Mouse (Mus musculus) lung, postnatal 0 days (tissue): ENCODE measurements around the gene Slc39a10. TPM values are rescaled to one million over a fixed set of nuclear protein-coding genes. Genes with fewer than 3 reads are reported as not detected.

ENCODE experiments used
- ATAC-seq: fragments of 200-750 bp; cut with Nextera tagmentation; 2 replicates; pipeline ENCODE4 v1.8.0; 2017; ENCODE audit warnings: moderate library complexity
- DNase-seq: peaks from one replicate; pipeline ENCODE4 v3.0.0-alpha.2; 2016; ENCODE audit warnings: low spot score
- H3K27ac ChIP-seq: fragments of 300-500 bp; sonication (generic); 2 replicates; pipeline ENCODE4 v1.5.1; 2014; ENCODE audit warnings: antibody characterized with exemption, mild to moderate bottlenecking, low read length, mixed read lengths
- H3K27me3 ChIP-seq: fragments of 300-500 bp; sonication (generic); replicated peaks from 2 replicates; pipeline ENCODE4 v1.6.1; 2014; ENCODE audit warnings: low read length, mixed read lengths; ENCODE audit not compliant: insufficient read depth
- H3K36me3 ChIP-seq: fragments of 300-500 bp; sonication (generic); 2 replicates; pipeline ENCODE4 v1.6.1; 2014; ENCODE audit warnings: low read length, mixed read lengths; ENCODE audit not compliant: insufficient read depth
- H3K4me1 ChIP-seq: fragments of 300-500 bp; sonication (generic); 2 replicates; pipeline ENCODE4 v1.6.1; 2014; ENCODE audit warnings: antibody characterized with exemption, low read depth, low read length, mixed read lengths; ENCODE audit not compliant: insufficient read depth
- H3K4me2 ChIP-seq: fragments of 300-500 bp; sonication (generic); replicated peaks from 2 replicates; pipeline ENCODE4 v1.6.1; 2014; ENCODE audit warnings: low read depth, mild to moderate bottlenecking, low read length, moderate library complexity, mixed read lengths
- H3K4me3 ChIP-seq: fragments of 300-500 bp; sonication (generic); 2 replicates; pipeline ENCODE4 v1.5.1; 2014; ENCODE audit warnings: low read depth, low read length
- H3K9ac ChIP-seq: fragments of 300-500 bp; sonication (generic); replicated peaks from 2 replicates; pipeline ENCODE4 v1.6.1; 2014; ENCODE audit warnings: low read depth, mild to moderate bottlenecking
- H3K9me3 ChIP-seq: fragments of 300-500 bp; sonication (generic); 2 replicates; pipeline ENCODE4 v1.6.1; 2016; ENCODE audit warnings: low read length, mixed read lengths
- CTCF ChIP-seq: IDR thresholded peaks from 2 replicates; pipeline ENCODE4 v1.5.1; 2016; ENCODE audit warnings: antibody characterized with exemption, mild to moderate bottlenecking
- EP300 ChIP-seq: IDR thresholded peaks from 2 replicates; pipeline ENCODE4 v1.6.1; 2016; ENCODE audit warnings: antibody characterized with exemption, mild to moderate bottlenecking, control low read depth
- WGBS: fragments of 180-500 bp; shearing (Covaris S2); extraction: QIAGEN DNeasy Blood & Tissue Kit; methylation state at CpG from one replicate; pipeline ENCODE4 v1.1.7; 2014; 5-methylcytosine and 5-hydroxymethylcytosine counted together
- polyA plus RNA-seq: library from polyadenylated mRNA; unstranded; fragments of >200 nt; fragmentation: Nextera tagmentation; extraction: Ambion mirVana; gene quantifications from 2 replicates; pipeline ENCODE4 v1.2.1, GENCODE M21; 2015

Gene Slc39a10
- 15.9 and 23.6 TPM in 2 replicates for polyA plus RNA-seq

DNA sequence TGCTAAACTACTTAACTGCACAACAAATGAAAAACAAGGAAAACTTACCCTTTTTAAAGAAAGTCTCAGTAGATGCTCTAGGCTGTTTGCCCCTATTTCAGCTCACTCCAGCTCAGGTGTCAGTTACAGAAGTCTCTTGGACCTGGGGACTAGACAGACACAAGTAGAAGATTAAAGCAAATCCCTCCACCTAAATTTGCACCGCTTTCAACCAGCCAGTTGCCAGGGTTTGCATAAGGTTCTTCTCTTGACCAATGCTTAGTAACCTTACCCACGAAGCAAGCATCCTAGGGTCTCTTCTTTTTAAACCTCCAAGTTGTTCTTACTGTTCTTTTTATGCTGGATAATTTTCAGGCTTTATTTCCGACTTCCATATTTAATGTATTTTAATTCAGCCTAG is at the start of gene Slc39a10:
Slc39a10 (minus strand) TSS at position 101 of the 400 bp plus-strand sequence.
- no peak for ATAC-seq
- WGBS = 73% methylated on average over 3 of the region's 3 CpGs
- TF ChIP-seq EP300 (no peak), CTCF (no peak)

DNA sequence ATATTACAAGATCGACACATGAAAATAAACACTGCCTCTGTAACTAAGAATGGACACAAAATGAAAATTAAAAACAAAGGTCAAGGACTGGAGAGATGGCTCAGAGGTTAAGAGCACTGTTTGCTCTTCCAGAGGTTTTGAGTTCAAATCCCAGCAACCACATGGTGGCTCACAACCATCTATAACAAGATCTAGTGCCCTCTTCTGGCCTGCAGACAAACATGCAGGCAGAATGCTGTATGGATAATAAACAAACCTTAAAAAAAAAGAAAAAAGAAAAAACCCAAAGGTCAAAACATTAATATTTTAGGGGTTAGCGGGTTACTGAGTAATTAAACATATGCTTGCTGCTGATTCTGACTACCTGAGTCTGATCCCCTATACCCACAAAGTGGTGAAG is 46.6 kb upstream of the Slc39a10 start:
- ATAC-seq (no peak), DNase-seq (no peak)
- H3K9me3 ChIP-seq = no peaks in the 10 kb centered on the region
- WGBS = 89% methylated on average over 2 of the region's 2 CpGs
- H3K27me3 ChIP-seq = no peaks in the 10 kb centered on the region
- H3K9ac ChIP-seq = no peak overlapping the region
- TF ChIP-seq EP300 (no peak), CTCF (0 out of 2 replicates have a peak, but pooled peaks have one; percentile 20)
- H3K36me3 ChIP-seq = no peaks in the 10 kb centered on the region
- no peak overlapping the region for H3K4me2 ChIP-seq
- no peak overlapping the region for H3K4me3 ChIP-seq
- no peaks in the 10 kb centered on the region for H3K4me1 ChIP-seq
- H3K27ac ChIP-seq = no peak overlapping the region

More for the DNA sequence above, at the start of gene Slc39a10:
- no peak within 1 kb of the TSS for H3K4me3 ChIP-seq
- no peak within 1 kb of the TSS for H3K27ac ChIP-seq
- H3K9me3 ChIP-seq = no peaks in the 10 kb centered on the region
- H3K36me3 ChIP-seq = no peaks in the 10 kb centered on the region
- no peak within 1 kb of the TSS for H3K4me2 ChIP-seq
- no peak for DNase-seq
- no peaks in the 10 kb centered on the region for H3K27me3 ChIP-seq
- H3K4me1 ChIP-seq = peaks cover 4% of the 10 kb centered on the region; the same call in 1 of the 2 replicates
- H3K9ac ChIP-seq = no peak within 1 kb of the TSS

DNA sequence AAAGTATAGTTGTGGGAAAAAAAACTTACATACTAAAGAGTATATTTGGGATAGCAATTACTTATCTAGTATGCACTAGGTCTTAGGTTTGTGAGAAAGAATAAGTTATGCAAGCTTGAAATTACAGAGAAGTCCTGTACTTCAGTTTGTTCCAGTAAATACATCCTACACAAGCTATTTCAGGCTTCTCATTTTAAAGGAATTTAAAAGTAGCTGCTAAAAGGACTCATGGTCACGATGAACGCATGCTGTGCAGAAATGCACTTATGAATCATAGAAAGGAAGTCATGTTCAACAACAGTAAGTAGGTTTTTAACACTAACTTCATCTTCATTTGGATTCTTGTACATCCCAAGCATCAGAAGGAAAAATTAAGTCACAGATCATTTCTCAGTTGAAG is 45.0 kb upstream of the Slc39a10 start:
- DNase-seq = no peak
- no peak overlapping the region for H3K4me3 ChIP-seq
- no peaks in the 10 kb centered on the region for H3K36me3 ChIP-seq
- H3K4me2 ChIP-seq = no peak overlapping the region
- WGBS = 22% methylated on average over 2 of the region's 2 CpGs
- H3K27ac ChIP-seq = no peak overlapping the region
- H3K4me1 ChIP-seq = no peaks in the 10 kb centered on the region
- TF ChIP-seq CTCF (no peak), EP300 (no peak)
- H3K27me3 ChIP-seq = no peaks in the 10 kb centered on the region
- no peak for ATAC-seq
- no peaks in the 10 kb centered on the region for H3K9me3 ChIP-seq
- H3K9ac ChIP-seq = no peak overlapping the region

DNA sequence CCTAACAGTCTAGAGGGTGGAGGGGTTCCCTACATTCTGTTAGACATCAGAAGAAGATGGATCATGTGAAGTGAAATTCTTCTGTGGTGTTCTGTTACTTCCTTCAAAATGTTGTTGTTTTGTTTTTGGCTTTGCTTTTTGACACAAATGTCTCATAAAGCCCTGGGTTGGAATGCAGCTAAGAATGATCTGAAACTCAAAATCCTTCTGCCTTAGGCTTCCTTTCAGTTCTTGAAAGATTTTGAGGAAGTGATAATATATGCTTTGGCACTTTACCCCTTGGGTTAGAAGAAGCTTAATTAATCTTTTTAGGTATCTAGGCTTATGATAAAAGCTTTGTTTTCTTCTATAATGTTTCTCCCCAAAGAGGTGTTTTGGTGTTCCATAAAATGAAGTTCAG is 34.5 kb upstream of the Slc39a10 start:
- ATAC-seq (no peak), DNase-seq (no peak)
- Histone ChIP-seq H3K36me3 (no peaks in the 10 kb centered on the region), H3K9ac (no peak overlapping the region), H3K4me3 (no peak overlapping the region), H3K9me3 (no peaks in the 10 kb centered on the region), H3K27ac (no peak overlapping the region), H3K27me3 (no peaks in the 10 kb centered on the region), H3K4me2 (no peak overlapping the region), H3K4me1 (no peaks in the 10 kb centered on the region)
- TF ChIP-seq EP300 (no peak), CTCF (no peak)

DNA sequence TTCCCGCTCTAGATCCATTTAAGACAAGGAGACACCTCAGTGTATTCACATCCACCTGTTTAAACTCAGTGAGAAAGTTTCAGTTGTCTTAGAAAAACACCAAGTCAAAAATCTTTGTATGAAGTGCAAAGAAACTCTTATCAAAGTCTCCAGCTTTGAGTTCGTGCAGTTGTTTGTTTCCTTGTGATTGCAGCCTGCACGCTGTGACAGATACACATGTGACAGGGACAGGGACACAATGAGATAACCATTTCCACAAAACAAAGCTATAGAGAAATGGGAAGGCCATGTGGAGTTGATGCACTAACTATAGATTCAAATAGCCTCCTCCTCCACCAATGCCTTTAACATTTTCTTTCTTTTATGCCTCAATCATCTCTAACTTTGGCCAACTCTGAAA is 33.6 kb upstream of the Slc39a10 start:
- no peak for ATAC-seq
- WGBS = 47% methylated on average over 3 of the region's 3 CpGs

DNA sequence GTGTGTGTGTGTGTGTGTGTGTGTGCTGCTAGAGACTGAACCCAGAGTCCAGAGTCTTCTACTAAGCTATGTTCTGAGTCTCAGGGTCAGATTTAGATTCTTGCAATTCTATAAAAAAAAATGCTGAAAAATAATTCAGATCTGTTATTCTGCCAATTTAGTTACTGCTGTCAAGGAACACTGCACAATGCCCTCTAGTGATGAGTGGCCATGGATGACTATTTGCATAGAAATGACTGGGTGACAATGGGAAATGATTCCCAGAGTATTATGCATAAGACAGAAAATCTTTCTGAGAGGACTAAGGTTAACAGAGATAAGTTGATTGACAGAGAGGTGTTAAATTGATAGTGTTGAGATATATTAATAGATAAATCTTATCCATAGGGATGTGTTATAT is 32.3 kb upstream of the Slc39a10 start:
- Histone ChIP-seq H3K4me1 (no peaks in the 10 kb centered on the region), H3K27me3 (no peaks in the 10 kb centered on the region), H3K9me3 (no peaks in the 10 kb centered on the region), H3K4me3 (no peak overlapping the region), H3K27ac (no peak overlapping the region), H3K9ac (no peak overlapping the region), H3K36me3 (no peaks in the 10 kb centered on the region), H3K4me2 (no peak overlapping the region)
- ATAC-seq (no peak), DNase-seq (no peak)
- TF ChIP-seq EP300 (no peak), CTCF (peak; percentile 40)

More for the DNA sequence above, 33.6 kb upstream of the Slc39a10 start:
- no peak overlapping the region for H3K9ac ChIP-seq
- H3K4me3 ChIP-seq = no peak overlapping the region
- H3K4me1 ChIP-seq = no peaks in the 10 kb centered on the region
- H3K4me2 ChIP-seq = no peak overlapping the region
- no peak overlapping the region for H3K27ac ChIP-seq
- DNase-seq = no peak
- no peaks in the 10 kb centered on the region for H3K27me3 ChIP-seq
- no peaks in the 10 kb centered on the region for H3K36me3 ChIP-seq
- TF ChIP-seq EP300 = no peak
- TF ChIP-seq CTCF = no peak
- no peaks in the 10 kb centered on the region for H3K9me3 ChIP-seq

DNA sequence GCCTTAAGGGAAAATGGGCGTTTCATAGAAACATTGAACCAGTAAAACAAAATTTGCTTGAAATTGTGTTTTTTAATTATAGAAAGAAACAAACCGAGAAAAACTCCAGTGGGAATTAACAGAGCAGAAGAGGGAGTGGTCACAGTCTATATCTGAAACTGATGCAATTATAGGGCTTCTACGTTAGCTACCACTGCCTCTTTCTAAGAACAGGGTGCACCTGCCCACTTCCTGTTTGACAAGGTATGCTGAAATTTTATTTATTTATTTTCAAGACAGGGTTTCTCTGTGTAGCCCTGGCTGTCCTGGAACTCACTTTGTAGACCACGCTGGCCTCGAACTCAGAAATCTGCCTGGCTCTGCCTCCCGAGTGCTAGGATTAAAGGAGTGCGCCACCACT is 30.3 kb upstream of the Slc39a10 start:
- Histone ChIP-seq H3K4me1 (no peaks in the 10 kb centered on the region), H3K4me2 (no peak overlapping the region), H3K9ac (no peak overlapping the region), H3K9me3 (no peaks in the 10 kb centered on the region), H3K27me3 (no peaks in the 10 kb centered on the region), H3K36me3 (no peaks in the 10 kb centered on the region), H3K27ac (no peak overlapping the region), H3K4me3 (no peak overlapping the region)
- TF ChIP-seq CTCF (no peak), EP300 (no peak)
- DNase-seq = no peak
- WGBS = 91% methylated on average over 7 of the region's 7 CpGs
- ATAC-seq = no peak
